Mouse (Mus musculus) neural tube, embryonic 12.5 days (tissue): ENCODE data around the gene Lce6a. TPM values are rescaled to one million over a fixed set of nuclear protein-coding genes. Genes with fewer than 3 reads are reported as not detected.

Experiments used
- ATAC-seq: fragments of 200-750 bp; cut with Nextera tagmentation; 2 replicates; pipeline ENCODE4 v1.8.0; 2017; ENCODE audit warnings: low read depth, mild to moderate bottlenecking, moderate TSS enrichment, moderate library complexity; ENCODE audit not compliant: low FRiP score
- H3K27ac ChIP-seq: fragments of 300-500 bp; sonication (generic); 2 replicates; pipeline ENCODE4 v1.5.1; 2016
- H3K27me3 ChIP-seq: fragments of 300-500 bp; sonication (generic); replicated peaks from 2 replicates; pipeline ENCODE4 v1.6.1; 2016; ENCODE audit warnings: mild to moderate bottlenecking
- H3K36me3 ChIP-seq: fragments of 300-500 bp; sonication (generic); 2 replicates; pipeline ENCODE4 v1.6.1; 2016; ENCODE audit warnings: mild to moderate bottlenecking
- H3K4me1 ChIP-seq: fragments of 300-500 bp; sonication (generic); 2 replicates; pipeline ENCODE4 v1.6.1; 2016
- H3K4me2 ChIP-seq: fragments of 300-500 bp; sonication (generic); replicated peaks from 2 replicates; pipeline ENCODE4 v1.6.1; 2016; ENCODE audit warnings: mild to moderate bottlenecking
- H3K4me3 ChIP-seq: fragments of 300-500 bp; sonication (generic); 2 replicates; pipeline ENCODE4 v1.5.1; 2016
- H3K9ac ChIP-seq: fragments of 300-500 bp; sonication (generic); 2 replicates; pipeline ENCODE4 v1.6.1; 2016; ENCODE audit warnings: mild to moderate bottlenecking
- H3K9me3 ChIP-seq: fragments of 300-500 bp; sonication (generic); 2 replicates; pipeline ENCODE4 v1.6.1; 2016; ENCODE audit warnings: mild to moderate bottlenecking
- whole genome bisulfite sequencing: fragments of 180-500 bp; shearing (Covaris S2); methylation state at CpG from one replicate; pipeline ENCODE4 v1.1.7; 2016; 5-methylcytosine and 5-hydroxymethylcytosine counted together
- polyA plus RNA-seq: library from polyadenylated mRNA; unstranded; fragments of >200 nt; fragmentation: Nextera tagmentation; extraction: Ambion mirVana; gene quantifications from 2 replicates; pipeline ENCODE4 v1.2.1, GENCODE M21; 2016

The Lce6a gene
- polyA plus RNA-seq, 1 experiment from 2014 or later = not detected

DNA sequence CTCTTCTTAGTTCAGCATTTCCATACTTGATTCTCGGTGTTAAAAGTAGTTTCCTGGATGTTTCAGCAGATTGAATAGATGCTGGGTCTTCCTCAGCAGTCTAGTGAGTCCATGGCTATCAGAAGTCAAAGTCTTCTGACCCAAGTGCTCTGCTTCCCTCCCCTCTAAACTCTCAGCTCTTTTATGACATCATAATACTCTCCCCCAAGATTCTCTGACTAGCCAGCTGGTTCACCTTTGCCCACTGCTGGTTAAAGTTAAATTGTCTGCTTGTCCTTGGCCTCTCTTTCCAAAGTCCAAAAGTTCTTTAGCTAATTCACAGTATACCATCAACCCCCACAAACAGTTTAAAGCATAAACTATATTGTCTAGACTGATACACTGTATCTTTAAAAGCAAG is 32.6 kb downstream of the Lce6a start, which contains the start of gene Smcp:
Gene Smcp, minus strand, starts transcription at position 140 of the 400 bp plus-strand sequence.
- H3K4me3 ChIP-seq = no peak within 1 kb of the TSS
- H3K9me3 ChIP-seq = no peaks in the 10 kb centered on the region
- H3K4me1 ChIP-seq = no peaks in the 10 kb centered on the region
- no peaks in the 10 kb centered on the region for H3K36me3 ChIP-seq
- no peak for ATAC-seq
- no peak within 1 kb of the TSS for H3K9ac ChIP-seq
- H3K4me2 ChIP-seq = no peak within 1 kb of the TSS
- H3K27ac ChIP-seq = no peak within 1 kb of the TSS
- H3K27me3 ChIP-seq = no peaks in the 10 kb centered on the region
- 81% methylated on average over 1 of the region's 1 CpGs for WGBS

GRCm38 (mm10) chr3:92587190-92587589 is 34.3 kb downstream of the Lce6a start:
- Histone ChIP-seq H3K27me3 (no peaks in the 10 kb centered on the region), H3K27ac (no peak overlapping the region), H3K4me3 (no peak overlapping the region), H3K4me2 (no peak overlapping the region), H3K9me3 (no peaks in the 10 kb centered on the region), H3K9ac (no peak overlapping the region), H3K4me1 (no peaks in the 10 kb centered on the region), H3K36me3 (no peaks in the 10 kb centered on the region)
- ATAC-seq = no peak
- WGBS = 95% methylated on average over 3 of the region's 3 CpGs

GRCm38 (mm10) chr3:92585055-92585454 is 36.4 kb downstream of the Lce6a start:
- H3K27ac ChIP-seq = no peak overlapping the region
- no peak overlapping the region for H3K4me2 ChIP-seq
- no peaks in the 10 kb centered on the region for H3K4me1 ChIP-seq
- no peak for ATAC-seq
- no peaks in the 10 kb centered on the region for H3K27me3 ChIP-seq
- 71% methylated on average over 1 of the region's 1 CpGs for WGBS
- no peaks in the 10 kb centered on the region for H3K9me3 ChIP-seq
- H3K36me3 ChIP-seq = no peaks in the 10 kb centered on the region
- no peak overlapping the region for H3K4me3 ChIP-seq
- H3K9ac ChIP-seq = no peak overlapping the region

DNA sequence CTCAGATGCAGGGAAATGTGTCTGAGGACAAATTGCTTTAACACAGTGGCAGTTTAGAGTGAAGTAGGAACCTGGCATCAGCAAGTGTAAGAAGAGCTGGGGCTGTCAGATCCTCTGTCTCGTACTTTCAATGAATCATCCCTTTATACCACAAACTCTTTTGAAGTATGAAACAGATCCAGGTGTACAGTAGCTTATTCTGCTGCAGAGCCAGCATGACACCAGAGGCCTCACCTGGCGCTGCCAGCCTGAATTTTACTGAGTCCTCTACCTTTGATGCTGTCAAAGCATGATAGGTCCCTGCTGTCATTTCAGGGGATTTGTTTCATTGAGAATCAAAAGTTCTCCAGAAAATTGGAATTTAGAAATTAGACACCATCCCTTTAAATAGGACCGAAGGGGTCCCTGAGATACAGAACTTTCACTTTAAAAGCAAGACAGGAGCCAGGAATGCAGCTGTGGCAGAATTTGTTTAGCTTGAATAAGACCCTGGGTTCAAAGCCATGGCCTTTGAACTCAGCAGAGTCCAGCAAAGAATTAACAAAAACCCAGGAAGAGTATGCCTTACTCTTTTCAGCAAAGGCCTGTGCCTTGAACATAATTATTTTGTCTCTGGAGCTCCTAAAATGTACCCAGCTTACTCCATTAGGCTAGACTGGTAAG is 38.2 kb downstream of the Lce6a start:
- WGBS = 73% methylated on average over 3 of the region's 3 CpGs

GRCm38 (mm10) chr3:92579508-92579907 is 42.0 kb downstream of the Lce6a start:
- ATAC-seq = no peak
- Histone ChIP-seq H3K36me3 (no peaks in the 10 kb centered on the region), H3K9ac (no peak overlapping the region), H3K4me2 (no peak overlapping the region), H3K27ac (no peak overlapping the region), H3K27me3 (no peaks in the 10 kb centered on the region), H3K9me3 (no peaks in the 10 kb centered on the region), H3K4me1 (no peaks in the 10 kb centered on the region), H3K4me3 (no peak overlapping the region)
- 68% methylated on average over 1 of the region's 1 CpGs for WGBS

More for the DNA sequence above, 38.2 kb downstream of the Lce6a start:
- no peak overlapping the region for H3K9ac ChIP-seq
- H3K27me3 ChIP-seq = no peaks in the 10 kb centered on the region
- no peak overlapping the region for H3K4me2 ChIP-seq
- H3K9me3 ChIP-seq = no peaks in the 10 kb centered on the region
- no peak overlapping the region for H3K27ac ChIP-seq
- no peaks in the 10 kb centered on the region for H3K4me1 ChIP-seq
- no peaks in the 10 kb centered on the region for H3K36me3 ChIP-seq
- no peak for ATAC-seq
- H3K4me3 ChIP-seq = no peak overlapping the region

DNA sequence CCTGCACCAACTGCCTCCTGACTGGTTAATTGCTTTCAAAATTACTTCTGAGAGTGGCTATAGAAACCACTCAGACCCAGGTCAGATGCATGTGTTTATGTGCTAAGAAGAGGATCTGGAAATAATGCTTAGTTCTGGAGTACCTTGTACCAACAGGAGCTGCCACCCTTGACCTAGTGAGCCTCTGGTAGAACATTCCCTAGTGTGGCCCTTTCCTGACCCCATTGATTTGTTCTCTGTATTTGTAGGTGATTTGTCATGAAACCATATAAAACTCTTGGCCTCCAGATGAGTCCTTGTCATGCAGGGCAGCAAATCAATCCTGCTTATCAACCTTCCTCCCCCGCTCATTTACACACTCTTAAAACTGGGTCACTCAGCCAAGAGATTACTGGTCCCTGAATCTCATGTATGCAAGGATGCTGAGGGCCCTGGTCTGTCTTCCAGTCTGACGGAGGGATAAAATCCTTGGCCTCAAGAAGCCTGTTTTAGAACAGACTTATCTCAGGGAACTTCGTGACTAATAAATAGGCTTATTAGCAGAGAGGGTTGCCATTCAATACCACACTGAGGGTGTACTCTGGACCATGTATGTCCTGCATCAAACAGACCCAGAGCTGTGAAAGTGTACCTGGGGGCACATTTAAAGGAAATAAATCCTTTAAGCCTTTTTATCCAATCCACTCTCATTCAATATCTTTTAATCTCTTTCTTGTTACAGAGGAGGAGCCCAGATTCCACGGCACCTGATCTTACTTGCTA is 42.6 kb downstream of the Lce6a start:
- Histone ChIP-seq H3K4me2 (no peak overlapping the region), H3K4me1 (no peaks in the 10 kb centered on the region), H3K9me3 (no peaks in the 10 kb centered on the region), H3K27me3 (no peaks in the 10 kb centered on the region), H3K4me3 (no peak overlapping the region), H3K36me3 (no peaks in the 10 kb centered on the region), H3K9ac (no peak overlapping the region), H3K27ac (no peak overlapping the region)
- no peak for ATAC-seq
- WGBS = 76% methylated on average over 4 of the region's 4 CpGs

DNA sequence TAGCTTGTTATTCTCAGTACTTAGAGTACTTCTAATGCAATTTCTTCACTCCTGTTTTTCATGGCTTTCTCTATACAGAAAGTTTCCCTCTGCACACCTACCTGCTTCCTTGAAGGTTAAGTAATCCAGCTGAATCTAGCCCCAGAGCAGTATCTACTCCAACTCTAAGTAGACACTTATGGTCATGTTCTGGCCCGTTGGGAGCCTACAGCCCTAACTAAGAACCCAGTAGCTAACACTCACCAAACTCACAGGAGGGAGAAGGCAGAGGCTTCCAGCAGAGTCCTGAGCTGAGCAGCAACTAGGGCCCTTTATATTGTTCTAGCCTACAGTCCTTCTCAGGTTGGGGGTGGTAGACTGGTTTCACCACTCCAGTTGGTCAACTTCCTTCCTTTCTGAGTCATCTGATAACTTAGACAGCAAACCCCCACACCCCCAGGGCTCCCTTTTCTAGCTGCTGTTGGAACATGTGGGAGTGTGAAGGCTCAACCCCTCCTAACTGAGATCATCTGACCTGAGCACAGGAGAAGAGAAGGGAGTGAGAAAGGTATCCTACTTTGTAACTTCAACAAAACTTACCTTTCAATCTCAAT is 47.9 kb downstream of the Lce6a start, which contains the start of gene Ivl:
Gene Ivl, minus strand, starts transcription at position 287 of the 593 bp plus-strand sequence.
- Histone ChIP-seq H3K4me2 (no peak within 1 kb of the TSS), H3K9me3 (no peaks in the 10 kb centered on the region), H3K36me3 (no peaks in the 10 kb centered on the region), H3K4me3 (no peak within 1 kb of the TSS), H3K27ac (no peak within 1 kb of the TSS), H3K27me3 (no peaks in the 10 kb centered on the region), H3K4me1 (no peaks in the 10 kb centered on the region), H3K9ac (no peak within 1 kb of the TSS)
- ATAC-seq = no peak
- 82% methylated on average over 1 of the region's 1 CpGs for WGBS

DNA sequence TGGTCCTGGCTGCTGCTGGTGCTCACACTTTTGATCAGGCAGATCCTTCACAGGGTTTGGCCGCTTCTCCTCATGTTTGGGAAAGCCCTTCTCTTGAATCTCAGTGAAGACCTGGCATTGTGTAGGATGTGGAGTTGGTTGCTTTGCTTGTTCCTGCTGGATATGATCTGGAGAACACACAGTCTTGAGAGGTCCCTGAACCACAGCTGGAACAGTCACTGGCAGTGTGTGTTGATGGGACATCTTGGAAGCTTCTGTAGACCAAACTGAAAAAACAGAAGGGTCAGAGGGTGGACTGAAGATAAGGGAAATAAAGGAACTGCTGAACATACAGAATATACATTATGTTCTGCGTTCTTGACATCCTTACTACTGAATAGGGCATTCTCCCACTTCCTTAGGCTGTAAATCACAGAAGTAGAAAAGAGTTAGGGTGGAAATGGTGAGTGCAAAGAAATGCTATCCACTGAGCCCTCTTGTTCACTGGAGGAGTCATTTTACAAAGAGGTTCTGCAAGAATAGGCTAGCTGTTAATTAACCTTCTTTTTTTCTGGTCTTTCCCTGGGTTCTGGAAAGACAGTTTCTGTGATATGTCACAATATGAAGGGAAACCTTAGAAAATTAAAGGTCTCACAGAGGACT is 48.8 kb downstream of the Lce6a start:
- Histone ChIP-seq H3K9me3 (no peaks in the 10 kb centered on the region), H3K4me1 (no peaks in the 10 kb centered on the region), H3K36me3 (no peaks in the 10 kb centered on the region), H3K4me3 (no peak overlapping the region), H3K9ac (no peak overlapping the region), H3K27ac (no peak overlapping the region), H3K4me2 (no peak overlapping the region), H3K27me3 (no peaks in the 10 kb centered on the region)
- no peak for ATAC-seq
- WGBS = 35% methylated on average over 2 of the region's 2 CpGs

Other genes starting within 250 kb of the Lce6a start
- not detected in 2 replicates for gene Sprr2h, start 236.0 kb downstream of the Lce6a start, polyA plus RNA-seq
- gene Sprr2i, start 213.7 kb downstream of the Lce6a start, polyA plus RNA-seq = not detected in 2 replicates
- not detected in 2 replicates for gene Sprr2j-ps, start 203.6 kb downstream of the Lce6a start, polyA plus RNA-seq
- gene Gm9774, start 192.2 kb downstream of the Lce6a start, polyA plus RNA-seq = 7.4 and 8.9 TPM in 2 replicates
- not detected in 2 replicates for gene Sprr2k, start 189.1 kb downstream of the Lce6a start, polyA plus RNA-seq
- not detected in 2 replicates for gene Sprr1b, start 182.9 kb downstream of the Lce6a start, polyA plus RNA-seq
- gene Sprr3, start 162.9 kb downstream of the Lce6a start, polyA plus RNA-seq = not detected in 2 replicates
- not detected in 2 replicates for gene Sprr1a, start 135.8 kb downstream of the Lce6a start, polyA plus RNA-seq
- gene Sprr4, start 121.2 kb downstream of the Lce6a start, polyA plus RNA-seq = not detected in 2 replicates
- gene 2310046K23Rik, start 87.1 kb downstream of the Lce6a start, polyA plus RNA-seq = not detected in 2 replicates
- gene Ivl, start 47.9 kb downstream of the Lce6a start, polyA plus RNA-seq = 0.10 and 0.13 TPM in 2 replicates
- not detected in 2 replicates for gene Smcp, start 32.7 kb downstream of the Lce6a start, polyA plus RNA-seq
- gene 2210017I01Rik, start 14.2 kb downstream of the Lce6a start, polyA plus RNA-seq = not detected in 2 replicates
- not detected in 2 replicates for gene Lce1a1, start 26.6 kb upstream of the Lce6a start, polyA plus RNA-seq
- gene Lce1b, start 35.3 kb upstream of the Lce6a start, polyA plus RNA-seq = not detected in 2 replicates
- not detected in 2 replicates for gene Lce1a2, start 48.7 kb upstream of the Lce6a start, polyA plus RNA-seq
- gene Lce1c, start 57.6 kb upstream of the Lce6a start, polyA plus RNA-seq = not detected in 2 replicates
- not detected in 2 replicates for gene Lce1d, start 65.5 kb upstream of the Lce6a start, polyA plus RNA-seq
- not detected in 2 replicates for gene Lce1e, start 87.4 kb upstream of the Lce6a start, polyA plus RNA-seq
- gene Lce1f, start 98.7 kb upstream of the Lce6a start, polyA plus RNA-seq = not detected in 2 replicates
- not detected in 2 replicates for gene Gm38119, start 117.4 kb upstream of the Lce6a start, polyA plus RNA-seq
- gene Lce1g, start 130.7 kb upstream of the Lce6a start, polyA plus RNA-seq = not detected in 2 replicates
- gene Lce1h, start 143.4 kb upstream of the Lce6a start, polyA plus RNA-seq = not detected in 2 replicates
- gene Lce1i, start 157.2 kb upstream of the Lce6a start, polyA plus RNA-seq = not detected in 2 replicates
- gene Lce1j, start 168.9 kb upstream of the Lce6a start, polyA plus RNA-seq = not detected in 2 replicates
- not detected in 2 replicates for gene Lce1k, start 186.2 kb upstream of the Lce6a start, polyA plus RNA-seq
- gene Kprp, start 205.6 kb upstream of the Lce6a start, polyA plus RNA-seq = not detected in 2 replicates
- gene Lce1l, start 229.6 kb upstream of the Lce6a start, polyA plus RNA-seq = not detected in 2 replicates
- gene 2310050C09Rik, start 248.6 kb upstream of the Lce6a start, polyA plus RNA-seq = not detected in 2 replicates